Mouse (Mus musculus): ENCODE results near the gene Dmbt1.

DNA sequence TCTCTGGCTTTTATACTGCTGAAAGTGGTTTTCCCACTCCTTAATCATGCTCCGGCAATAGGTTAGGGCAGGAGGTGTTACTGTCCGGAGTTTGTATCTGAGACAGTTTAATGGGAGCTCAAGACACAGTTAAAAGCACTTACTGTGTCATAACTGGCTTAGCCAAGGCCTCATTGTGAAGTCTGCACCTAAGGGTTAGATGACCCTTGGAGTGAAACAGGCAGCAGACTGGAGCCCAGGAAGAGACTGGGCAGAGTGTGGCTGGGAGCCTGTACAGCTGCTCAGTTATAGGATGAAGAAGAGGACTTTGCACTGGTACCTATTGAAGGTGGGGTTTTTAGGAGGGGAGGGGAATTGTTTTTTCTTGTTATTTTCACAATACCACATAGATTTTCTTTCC is 114.4 kb downstream of the Dmbt1 start, which contains the start of gene 4933402N03Rik:
- TF ChIP-seq CTCF (IDR thresholded peaks at IDR 0.05; ENCODE audit: low read depth, low read length): no peak
- no peak for TF ChIP-seq TAL1 (conservative IDR thresholded peaks at IDR 0.05; ENCODE audit: low read depth, low read length)
- no peak for TF ChIP-seq POLR2AphosphoS5 (IDR thresholded peaks at IDR 0.05; ENCODE audit: insufficient replicate concordance, low read depth, low read length)
- no peak for TF ChIP-seq GATA1 (IDR thresholded peaks at IDR 0.05; ENCODE audit: borderline replicate concordance, low read length)
- no peak for TF ChIP-seq GATA2 (IDR thresholded peaks at IDR 0.05; ENCODE audit: borderline replicate concordance, low read depth, low read length)
